Mouse (Mus musculus) midbrain, embryonic 11.5 days (tissue): ENCODE data around the gene Rgl3. TPM values are rescaled to one million over a fixed set of nuclear protein-coding genes. Genes with fewer than 3 reads are reported as not detected.

Experiments used
- ATAC-seq: fragments of 200-750 bp; cut with Nextera tagmentation; 2 replicates; pipeline ENCODE4 v1.8.0; 2017; ENCODE audit warnings: moderate TSS enrichment, moderate library complexity; ENCODE audit not compliant: low FRiP score
- DNase-seq: peaks from one replicate; pipeline ENCODE4 v3.0.0; 2015; ENCODE audit warnings: low spot score; ENCODE audit errors: missing footprints
- H3K27ac ChIP-seq: fragments of 300-500 bp; sonication (generic); 2 replicates; pipeline ENCODE4 v1.5.1; 2014; ENCODE audit warnings: low read depth, low read length
- H3K27me3 ChIP-seq: fragments of 300-500 bp; sonication (generic); 2 replicates; pipeline ENCODE4 v1.6.1; 2014; ENCODE audit warnings: mild to moderate bottlenecking, low read length, moderate library complexity, mixed read lengths; ENCODE audit not compliant: control insufficient read depth, insufficient read depth
- H3K36me3 ChIP-seq: fragments of 300-500 bp; sonication (generic); 2 replicates; pipeline ENCODE4 v1.6.1; 2014; ENCODE audit warnings: mild to moderate bottlenecking, low read length, moderate library complexity, mixed read lengths; ENCODE audit not compliant: control insufficient read depth, insufficient read depth
- H3K4me1 ChIP-seq: fragments of 300-500 bp; sonication (generic); 2 replicates; pipeline ENCODE4 v1.6.1; 2014; ENCODE audit warnings: low read length; ENCODE audit not compliant: control insufficient read depth, insufficient read depth
- H3K4me2 ChIP-seq: fragments of 300-500 bp; sonication (generic); 2 replicates; pipeline ENCODE4 v1.6.1; 2014; ENCODE audit warnings: mild to moderate bottlenecking, moderate library complexity
- H3K4me3 ChIP-seq: fragments of 300-500 bp; sonication (generic); 2 replicates; pipeline ENCODE4 v1.5.1; 2014; ENCODE audit warnings: low read depth, low read length
- H3K9ac ChIP-seq: fragments of 300-500 bp; sonication (generic); 2 replicates; pipeline ENCODE4 v1.6.1; 2014; ENCODE audit warnings: low read length
- H3K9me3 ChIP-seq: fragments of 300-500 bp; sonication (generic); 2 replicates; pipeline ENCODE4 v1.6.1; 2016; ENCODE audit warnings: low read length; ENCODE audit not compliant: control insufficient read depth
- WGBS: fragments of 180-500 bp; shearing (Covaris S2); extraction: QIAGEN DNeasy Blood & Tissue Kit; methylation state at CpG from one replicate; pipeline ENCODE4 v1.1.7; 2014; 5-methylcytosine and 5-hydroxymethylcytosine counted together
- polyA plus RNA-seq: library from polyadenylated mRNA; unstranded; fragments of >200 nt; fragmentation: Nextera tagmentation; extraction: Ambion mirVana; gene quantifications from 2 replicates; pipeline ENCODE4 v1.2.1, GENCODE M21; 2014

Gene Rgl3
- polyA plus RNA-seq, 1 experiment from 2014 or later: 2.2 TPM

DNA sequence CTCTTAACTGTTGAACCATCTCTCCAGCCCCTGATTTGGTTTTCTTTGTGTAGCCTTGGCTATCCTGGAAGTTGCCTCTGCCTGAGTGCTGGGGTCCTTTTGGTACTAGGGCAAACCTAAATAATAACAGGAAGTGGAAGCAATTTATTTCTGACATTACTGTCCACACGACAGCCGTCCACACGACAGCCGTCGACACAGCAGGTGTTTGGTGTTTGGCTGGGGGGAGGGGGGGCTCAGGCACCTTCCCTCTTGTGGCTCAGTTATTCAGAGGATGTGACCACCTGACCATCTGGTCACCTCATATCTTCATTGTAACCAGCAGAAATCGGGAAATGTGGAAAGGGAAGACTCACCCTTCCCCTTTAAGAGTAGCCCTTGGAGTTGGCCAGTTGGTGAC is 20.4 kb downstream of the Rgl3 start:
- H3K36me3 ChIP-seq: no peaks in the 10 kb centered on the region
- H3K9ac ChIP-seq: no peak overlapping the region
- H3K9me3 ChIP-seq: no peaks in the 10 kb centered on the region
- WGBS: 81% methylated on average over 6 of the region's 6 CpGs
- peaks cover 4% of the 10 kb centered on the region; the same call in 1 of the 2 replicates for H3K27me3 ChIP-seq
- no peak for DNase-seq
- ATAC-seq: no peak
- no peak overlapping the region for H3K4me3 ChIP-seq
- no peak overlapping the region for H3K27ac ChIP-seq
- no peaks in the 10 kb centered on the region for H3K4me1 ChIP-seq
- no peak overlapping the region for H3K4me2 ChIP-seq

DNA sequence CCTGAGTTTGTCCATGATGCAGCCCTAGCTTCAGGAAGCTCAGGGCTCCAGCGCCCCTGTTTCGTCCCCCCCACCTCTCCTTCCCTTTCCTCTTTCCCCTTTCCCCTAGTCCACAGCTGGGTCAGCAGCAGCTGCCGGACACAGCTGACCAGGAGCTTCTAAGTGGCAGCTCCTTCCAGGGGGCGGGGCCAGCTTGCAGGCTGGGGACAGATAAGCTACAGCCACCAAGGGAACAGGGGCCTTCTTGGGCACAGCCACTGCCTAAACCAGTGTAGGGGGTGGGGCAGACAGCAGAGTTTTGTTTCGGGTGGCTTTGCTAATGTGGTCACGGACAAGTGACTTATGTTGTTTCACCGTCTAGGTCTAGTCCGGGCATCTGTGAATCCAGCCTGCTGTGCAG is 25.8 kb downstream of the Rgl3 start, which contains the start of gene Epor:
TSS of gene Epor (minus strand) at position 90 of the 400 bp plus-strand sequence.
- peak within 1 kb of the TSS; percentile 33 for H3K4me3 ChIP-seq
- 13% methylated on average over 8 of the region's 8 CpGs for WGBS
- peak; percentile 90 for DNase-seq
- H3K4me1 ChIP-seq: peaks cover 27% of the 10 kb centered on the region
- H3K27me3 ChIP-seq: peaks cover 45% of the 10 kb centered on the region
- no peaks in the 10 kb centered on the region for H3K9me3 ChIP-seq
- no peaks in the 10 kb centered on the region for H3K36me3 ChIP-seq
- H3K4me2 ChIP-seq: peak within 1 kb of the TSS; percentile 60
- peak within 1 kb of the TSS; percentile 25; the same call in 1 of the 2 replicates for H3K27ac ChIP-seq
- ATAC-seq: peak; percentile 47
- H3K9ac ChIP-seq: peak within 1 kb of the TSS; percentile 41

DNA sequence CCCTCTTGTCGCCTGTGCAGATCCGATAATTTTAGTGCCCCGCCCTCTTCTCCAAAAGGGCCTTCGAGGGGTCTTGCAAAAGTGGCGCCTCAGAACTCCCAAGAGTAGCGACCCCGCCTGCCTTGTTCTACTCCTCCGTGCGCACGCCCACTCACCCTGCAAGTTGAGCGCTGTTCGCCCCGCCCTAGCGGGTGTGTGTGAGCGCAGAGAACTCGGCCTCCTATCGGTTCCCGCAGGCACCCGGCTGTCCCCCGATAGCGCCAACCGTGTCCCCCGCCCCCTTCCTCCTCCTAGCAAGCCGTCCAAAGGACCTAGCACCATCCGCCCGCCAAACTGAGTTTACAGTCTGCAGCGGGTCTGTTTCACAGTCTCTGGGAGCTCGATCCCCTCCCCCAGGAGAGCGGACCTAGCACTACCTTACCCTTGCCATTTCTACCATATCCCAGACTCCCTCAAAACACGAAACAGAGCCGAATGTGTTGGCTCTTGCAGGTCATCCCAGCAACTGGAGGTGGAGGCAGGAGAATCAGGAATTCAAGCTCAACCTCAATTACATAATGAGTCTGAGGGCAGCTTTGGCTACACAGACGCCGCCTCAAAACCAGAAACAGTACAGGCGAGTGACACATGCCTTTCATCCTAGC is 26.7 kb downstream of the Rgl3 start:
- Histone ChIP-seq H3K27ac (no peak overlapping the region), H3K36me3 (no peaks in the 10 kb centered on the region), H3K9ac (peak overlapping the region; percentile 41), H3K27me3 (peaks cover 45% of the 10 kb centered on the region), H3K4me1 (peaks cover 27% of the 10 kb centered on the region), H3K4me3 (peak overlapping the region; percentile 33), H3K9me3 (no peaks in the 10 kb centered on the region), H3K4me2 (peak overlapping the region; percentile 60)
- 3% methylated on average over 34 of the region's 34 CpGs for WGBS
- ATAC-seq (peak; percentile 83), DNase-seq (peak; percentile 95)

DNA sequence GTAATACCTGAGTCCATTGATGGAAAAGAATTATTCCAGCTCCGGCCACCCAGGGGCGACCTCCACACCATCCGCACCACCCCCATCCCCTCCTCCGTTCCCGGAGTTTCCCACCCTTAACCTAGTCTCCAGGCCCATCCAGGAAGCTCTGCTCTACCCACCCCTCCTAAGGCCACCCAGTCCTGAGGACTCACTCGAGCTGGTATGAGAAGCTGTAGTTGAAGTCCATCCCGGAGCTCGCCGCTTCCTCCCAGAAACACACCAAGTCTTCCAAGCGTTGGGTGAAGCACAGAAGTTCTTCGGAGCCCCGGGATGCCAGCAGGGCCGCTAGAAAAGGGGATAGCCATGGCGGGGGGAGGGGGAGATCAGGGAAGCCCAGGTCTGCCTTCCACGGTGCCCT is 27.2 kb downstream of the Rgl3 start:
- H3K27ac ChIP-seq: no peak overlapping the region
- H3K9ac ChIP-seq: peak overlapping the region; percentile 41
- no peak for DNase-seq
- H3K9me3 ChIP-seq: no peaks in the 10 kb centered on the region
- peak overlapping the region; percentile 33 for H3K4me3 ChIP-seq
- ATAC-seq: peak; percentile 43
- H3K36me3 ChIP-seq: no peaks in the 10 kb centered on the region
- WGBS: 1% methylated on average over 15 of the region's 15 CpGs
- peaks cover 27% of the 10 kb centered on the region for H3K4me1 ChIP-seq
- peak overlapping the region; percentile 60 for H3K4me2 ChIP-seq
- peaks cover 45% of the 10 kb centered on the region for H3K27me3 ChIP-seq

DNA sequence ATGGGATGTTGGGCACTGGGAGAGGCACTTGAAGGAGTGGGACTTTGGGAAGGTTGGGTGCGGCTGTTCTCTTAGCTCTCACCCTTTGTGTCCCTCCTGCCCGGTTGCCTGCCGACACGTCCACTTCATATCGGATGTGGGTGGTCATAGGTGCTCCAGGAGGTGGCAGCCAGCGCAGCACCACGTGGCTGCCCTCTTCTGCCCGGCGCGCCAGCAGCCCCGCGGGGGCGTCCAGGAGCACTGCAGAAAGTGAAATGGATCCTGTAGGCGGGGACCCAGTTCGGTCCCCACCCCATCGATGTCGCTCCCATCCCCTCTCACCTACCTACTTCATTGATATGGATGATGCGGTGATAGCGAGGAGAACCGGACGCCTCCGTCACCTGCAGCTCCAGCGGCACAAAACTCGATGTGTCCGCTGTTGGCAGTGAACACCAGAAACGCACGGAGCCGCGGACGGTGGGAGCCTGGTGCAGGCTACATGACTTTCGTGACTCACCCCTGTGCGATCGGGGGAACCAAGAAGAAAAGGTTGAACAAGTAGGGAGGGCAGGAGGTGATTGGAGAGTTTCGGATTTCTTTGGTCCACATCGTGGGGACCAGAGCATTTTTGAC is 27.8 kb downstream of the Rgl3 start:
- H3K9ac ChIP-seq: no peak overlapping the region
- peaks cover 28% of the 10 kb centered on the region for H3K4me1 ChIP-seq
- peak overlapping the region; percentile 33 for H3K4me3 ChIP-seq
- H3K27me3 ChIP-seq: peaks cover 45% of the 10 kb centered on the region
- WGBS: 2% methylated on average over 35 of the region's 35 CpGs
- ATAC-seq (no peak), DNase-seq (peak; percentile 91)
- H3K36me3 ChIP-seq: no peaks in the 10 kb centered on the region
- no peak overlapping the region for H3K27ac ChIP-seq
- H3K9me3 ChIP-seq: no peaks in the 10 kb centered on the region
- peak overlapping the region; percentile 60; the same call in 1 of the 2 replicates for H3K4me2 ChIP-seq

DNA sequence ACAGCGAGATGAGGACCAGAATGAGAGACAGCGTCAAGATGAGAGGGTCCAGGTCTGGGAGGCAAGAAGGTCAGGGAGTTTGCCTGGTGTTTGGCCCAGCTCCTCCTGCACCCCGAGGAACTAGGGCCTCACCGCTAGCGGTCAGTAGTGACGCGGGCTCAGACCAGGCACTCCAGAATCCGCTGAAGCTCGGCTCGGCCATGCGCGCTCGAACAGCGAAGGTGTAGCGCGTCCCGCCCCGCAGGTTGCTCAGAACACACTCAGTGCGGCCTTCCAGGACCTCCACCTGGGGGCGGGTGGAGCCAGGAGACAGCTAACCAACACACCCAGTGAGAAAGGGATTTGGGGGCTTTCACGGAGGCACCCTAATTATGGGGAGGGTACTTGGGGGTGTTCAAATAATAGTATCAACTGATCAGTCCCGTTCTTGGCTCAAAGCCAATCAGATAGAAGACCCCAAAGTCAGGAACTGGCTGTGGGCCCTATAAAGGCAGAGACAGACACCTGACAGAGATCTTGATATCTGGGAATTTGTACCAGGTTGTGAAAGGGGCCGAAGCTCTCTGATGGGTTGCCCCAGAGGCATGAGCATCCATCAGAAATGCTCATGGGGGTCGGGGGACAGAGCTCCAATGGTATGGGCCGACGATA is 28.6 kb downstream of the Rgl3 start:
- WGBS: 11% methylated on average over 26 of the region's 26 CpGs
- Histone ChIP-seq H3K4me1 (peaks cover 31% of the 10 kb centered on the region), H3K4me2 (peak overlapping the region; percentile 0; the same call in 1 of the 2 replicates), H3K27ac (no peak overlapping the region), H3K36me3 (no peaks in the 10 kb centered on the region), H3K9me3 (no peaks in the 10 kb centered on the region), H3K9ac (no peak overlapping the region), H3K27me3 (peaks cover 45% of the 10 kb centered on the region), H3K4me3 (peak overlapping the region; percentile 10; the same call in 1 of the 2 replicates)
- ATAC-seq (no peak), DNase-seq (no peak)

DNA sequence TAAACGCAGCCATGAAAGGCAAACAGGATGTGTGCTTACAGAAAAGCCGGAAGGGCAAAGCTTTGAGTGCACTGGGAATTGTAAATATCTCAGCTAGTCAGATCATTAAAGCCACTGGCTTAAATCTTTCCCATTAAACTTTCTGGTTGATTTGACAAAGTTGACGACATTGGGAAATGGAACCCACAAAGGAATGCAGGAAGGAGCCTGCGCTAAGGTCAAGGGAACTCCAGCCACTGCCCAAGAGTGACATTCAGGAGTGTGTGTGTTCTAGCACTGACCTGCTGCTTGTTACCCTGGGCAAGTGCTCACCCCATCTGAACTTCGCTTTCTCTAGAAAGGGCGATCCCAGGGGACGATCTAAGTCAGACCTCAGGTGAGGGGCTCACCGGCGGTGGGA is 29.1 kb downstream of the Rgl3 start:
- no peak overlapping the region for H3K4me3 ChIP-seq
- H3K27me3 ChIP-seq: peaks cover 45% of the 10 kb centered on the region
- no peak overlapping the region for H3K4me2 ChIP-seq

DNA sequence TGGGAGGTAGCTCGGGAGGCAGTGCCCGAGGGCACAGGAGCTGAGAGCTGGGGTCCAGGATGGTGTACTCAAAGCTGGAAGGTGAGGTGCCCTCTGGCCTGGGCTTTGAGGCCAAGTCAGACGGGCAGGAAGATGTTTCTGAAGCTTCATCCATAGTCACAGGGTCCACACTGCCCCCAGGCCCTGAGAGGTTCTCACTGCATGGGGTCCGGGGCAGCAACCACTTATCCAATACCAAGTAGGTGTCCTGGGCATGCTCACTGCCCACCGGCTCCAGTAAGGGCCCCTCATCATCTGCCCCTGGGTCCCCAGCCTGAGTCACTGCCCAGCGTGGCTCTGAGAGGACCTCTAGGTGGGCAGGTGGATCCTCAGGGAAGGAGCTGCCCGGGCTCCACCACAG is 30.0 kb downstream of the Rgl3 start:
- Histone ChIP-seq H3K27me3 (peaks cover 45% of the 10 kb centered on the region), H3K9me3 (no peaks in the 10 kb centered on the region), H3K9ac (no peak overlapping the region), H3K36me3 (no peaks in the 10 kb centered on the region), H3K4me2 (no peak overlapping the region), H3K4me3 (no peak overlapping the region), H3K4me1 (peaks cover 33% of the 10 kb centered on the region), H3K27ac (no peak overlapping the region)
- no peak for DNase-seq
- WGBS: 88% methylated on average over 7 of the region's 7 CpGs
- ATAC-seq: no peak

More for the DNA sequence above, 29.1 kb downstream of the Rgl3 start:
- H3K36me3 ChIP-seq: no peaks in the 10 kb centered on the region
- H3K9ac ChIP-seq: no peak overlapping the region
- DNase-seq (no peak), ATAC-seq (no peak)
- no peak overlapping the region for H3K27ac ChIP-seq
- WGBS: 57% methylated on average over 9 of the region's 9 CpGs
- H3K9me3 ChIP-seq: no peaks in the 10 kb centered on the region
- peaks cover 31% of the 10 kb centered on the region for H3K4me1 ChIP-seq

DNA sequence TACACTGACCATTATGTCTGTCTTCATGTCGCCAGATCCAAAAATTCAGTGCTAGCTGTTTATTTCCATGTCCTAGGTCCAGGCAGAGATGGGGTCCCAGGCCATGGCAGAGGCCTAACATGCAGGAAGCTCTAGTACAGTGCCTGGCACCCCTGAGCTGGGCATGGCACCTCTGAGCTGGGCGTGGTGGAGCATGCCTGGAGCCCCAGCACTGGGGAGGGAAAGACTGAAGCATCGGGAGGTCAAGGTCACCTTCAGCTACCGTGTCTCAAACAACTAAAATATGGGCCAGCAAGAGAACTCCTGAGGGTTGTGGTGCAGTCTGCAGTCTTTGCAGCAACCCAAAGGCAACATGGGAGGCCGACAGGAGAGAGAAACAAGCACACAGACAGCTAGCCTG is 30.9 kb downstream of the Rgl3 start:
- no peaks in the 10 kb centered on the region for H3K36me3 ChIP-seq
- no peak overlapping the region for H3K4me3 ChIP-seq
- H3K9me3 ChIP-seq: no peaks in the 10 kb centered on the region
- H3K27ac ChIP-seq: no peak overlapping the region
- WGBS: 87% methylated on average over 5 of the region's 5 CpGs
- peaks cover 37% of the 10 kb centered on the region for H3K27me3 ChIP-seq
- no peak overlapping the region for H3K4me2 ChIP-seq
- H3K4me1 ChIP-seq: peaks cover 34% of the 10 kb centered on the region
- DNase-seq (no peak), ATAC-seq (no peak)
- H3K9ac ChIP-seq: no peak overlapping the region
